Mouse (Mus musculus): ENCODE data around the gene Gm21411.

DNA sequence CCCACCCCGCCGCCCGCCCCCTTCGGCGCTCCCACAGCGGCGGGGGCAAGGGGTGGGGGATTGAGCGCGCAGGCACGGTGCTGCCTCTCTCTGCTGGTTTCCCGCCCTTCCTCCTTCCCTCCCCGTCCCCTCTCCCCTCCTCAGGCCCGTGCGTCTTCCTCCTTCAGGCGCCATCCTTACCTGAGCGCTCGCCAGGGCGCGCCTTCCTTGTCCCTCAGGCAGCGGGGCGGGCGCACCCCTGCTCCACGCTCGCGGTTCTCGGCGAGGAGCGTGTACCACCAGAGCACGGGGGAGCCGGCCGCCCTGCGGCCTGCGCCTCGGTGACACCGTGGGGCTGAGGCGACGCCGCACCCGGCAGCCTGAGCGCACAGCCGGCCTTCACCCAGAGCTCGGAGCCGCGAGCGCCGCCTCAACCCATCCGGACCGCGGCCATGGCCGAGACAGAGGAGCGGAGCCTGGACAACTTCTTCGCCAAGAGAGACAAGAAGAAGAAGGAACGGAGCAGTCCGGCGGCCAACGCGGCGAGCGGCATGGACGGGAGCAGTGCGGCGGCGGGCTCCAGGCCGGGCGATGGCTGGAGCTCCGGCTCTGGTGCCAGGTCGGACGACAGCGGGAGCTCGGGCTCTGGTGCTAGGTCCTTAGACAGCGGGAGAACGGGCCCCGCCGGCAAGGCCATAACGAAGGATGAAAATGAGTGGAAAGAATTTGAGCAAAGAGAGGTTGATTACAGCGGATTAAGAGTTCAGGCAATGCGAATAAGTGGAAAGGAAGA is 23.1 kb upstream of the Gm21411 start:
- TF ChIP-seq CTCF (IDR thresholded peaks at IDR 0.05; ENCODE audit: borderline replicate concordance, insufficient read depth, low read depth, low read length): no peak
- no peak for TF ChIP-seq POLR2A (IDR thresholded peaks at IDR 0.05; ENCODE audit: borderline replicate concordance, insufficient read depth, low read length)

Data from cerebellum, adult 2 months (tissue).